Mouse (Mus musculus): ENCODE measurements around the gene Cacna2d2. TPM values are rescaled to one million over a fixed set of nuclear protein-coding genes. Genes with fewer than 3 reads are reported as not detected.

Cacna2d2 gene
- polyA plus RNA-seq, 1 experiment from 2014 or later = 1.3 TPM

GRCm38 (mm10) chr9:107370106-107370463, 29.3 kb upstream of the Cacna2d2 start:
- Histone ChIP-seq H3K4me2 (no peak overlapping the region), H3K4me3 (ENCODE audit: low read depth, low read length) (no peak overlapping the region), H3K27ac (ENCODE audit: low read depth, low read length) (no peak overlapping the region), H3K9me3 (ENCODE audit: control insufficient read depth, low read length) (no peaks in the 10 kb centered on the region), H3K9ac (ENCODE audit: low read length) (no peak overlapping the region), H3K27me3 (ENCODE audit: control insufficient read depth, insufficient read depth, low read length) (no peaks in the 10 kb centered on the region), H3K36me3 (ENCODE audit: control insufficient read depth, insufficient read depth, low read length) (no peaks in the 10 kb centered on the region), H3K4me1 (ENCODE audit: control insufficient read depth, insufficient read depth, low read length) (peaks cover 3% of the 10 kb centered on the region; the same call in 1 of the 2 replicates)
- 14% methylated on average over 4 of the region's 4 CpGs for WGBS
- ATAC-seq (ENCODE audit: low FRiP score) (peak; percentile 43; the same call in 1 of the 2 replicates), DNase-seq (ENCODE audit: low spot score, missing footprints) (no peak)

- Histone ChIP-seq H3K27ac (ENCODE audit: low read depth, low read length) (no peak overlapping the region), H3K4me2 (no peak overlapping the region), H3K9ac (ENCODE audit: low read length) (no peak overlapping the region), H3K9me3 (ENCODE audit: control insufficient read depth, low read length) (no peaks in the 10 kb centered on the region), H3K27me3 (ENCODE audit: control insufficient read depth, insufficient read depth, low read length) (peaks cover 8% of the 10 kb centered on the region), H3K4me3 (ENCODE audit: low read depth, low read length) (no peak overlapping the region), H3K36me3 (ENCODE audit: control insufficient read depth, insufficient read depth, low read length) (no peaks in the 10 kb centered on the region), H3K4me1 (ENCODE audit: control insufficient read depth, insufficient read depth, low read length) (peaks cover 3% of the 10 kb centered on the region; the same call in 1 of the 2 replicates)
- ATAC-seq (ENCODE audit: low FRiP score) = no peak
- no peak for DNase-seq (ENCODE audit: low spot score, missing footprints)
- WGBS = 64% methylated on average over 4 of the region's 4 CpGs
These were observed 27.0 kb upstream of the Cacna2d2 start for GRCm38 (mm10) chr9:107372441-107372840.

DNA sequence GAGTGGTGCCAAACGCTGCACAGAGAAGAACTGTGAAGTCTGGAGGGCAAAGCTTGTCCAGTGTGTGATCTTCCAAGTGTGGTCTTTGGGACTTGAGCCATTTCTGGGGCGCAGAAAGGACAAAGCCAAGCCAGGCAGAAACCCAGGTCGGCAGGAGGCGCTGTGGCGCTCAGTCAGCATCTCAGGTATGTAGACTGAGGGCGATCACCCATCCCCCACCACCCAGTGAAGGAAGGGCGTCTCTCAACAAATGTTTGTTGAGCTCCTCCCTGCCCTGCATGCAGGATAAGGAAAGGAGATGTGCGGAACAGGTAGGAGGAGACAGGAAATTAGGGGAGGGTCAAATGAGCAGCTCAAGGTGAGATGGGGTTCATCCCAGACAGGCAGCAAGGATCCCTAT, 24.8 kb upstream of the Cacna2d2 start:
- H3K4me3 ChIP-seq (ENCODE audit: low read depth, low read length) = no peak overlapping the region
- no peak for ATAC-seq (ENCODE audit: low FRiP score)
- H3K9me3 ChIP-seq (ENCODE audit: control insufficient read depth, low read length) = no peaks in the 10 kb centered on the region
- peaks cover 9% of the 10 kb centered on the region for H3K4me1 ChIP-seq (ENCODE audit: control insufficient read depth, insufficient read depth, low read length)
- H3K4me2 ChIP-seq = no peak overlapping the region
- H3K36me3 ChIP-seq (ENCODE audit: control insufficient read depth, insufficient read depth, low read length) = no peaks in the 10 kb centered on the region
- H3K27ac ChIP-seq (ENCODE audit: low read depth, low read length) = no peak overlapping the region
- H3K9ac ChIP-seq (ENCODE audit: low read length) = no peak overlapping the region
- DNase-seq (ENCODE audit: low spot score, missing footprints) = no peak
- 6% methylated on average over 8 of the region's 8 CpGs for WGBS
- H3K27me3 ChIP-seq (ENCODE audit: control insufficient read depth, insufficient read depth, low read length) = peaks cover 23% of the 10 kb centered on the region

DNA sequence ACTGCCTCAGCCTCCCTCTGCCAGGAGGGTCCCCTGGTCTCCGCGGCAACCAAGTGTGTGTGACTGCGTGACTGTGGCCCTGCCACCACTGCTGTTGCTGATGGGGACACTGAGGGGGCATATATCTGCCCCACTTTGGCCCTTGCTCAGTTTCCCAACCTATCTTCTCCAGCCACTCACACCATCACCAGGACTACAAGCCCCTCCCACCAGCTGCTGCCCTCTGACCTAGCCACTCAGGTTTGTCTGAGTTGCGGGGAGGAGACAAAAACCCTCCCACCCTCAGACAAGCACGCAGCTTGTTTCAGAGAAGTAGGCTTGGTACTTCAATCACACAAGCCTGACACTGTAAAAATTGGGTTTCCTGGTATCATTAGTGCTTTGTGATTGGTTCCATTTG, 24.0 kb upstream of the Cacna2d2 start:
- Histone ChIP-seq H3K4me2 (no peak overlapping the region), H3K4me1 (ENCODE audit: control insufficient read depth, insufficient read depth, low read length) (peaks cover 9% of the 10 kb centered on the region), H3K4me3 (ENCODE audit: low read depth, low read length) (no peak overlapping the region), H3K27me3 (ENCODE audit: control insufficient read depth, insufficient read depth, low read length) (peaks cover 28% of the 10 kb centered on the region), H3K27ac (ENCODE audit: low read depth, low read length) (no peak overlapping the region), H3K36me3 (ENCODE audit: control insufficient read depth, insufficient read depth, low read length) (no peaks in the 10 kb centered on the region), H3K9me3 (ENCODE audit: control insufficient read depth, low read length) (no peaks in the 10 kb centered on the region), H3K9ac (ENCODE audit: low read length) (no peak overlapping the region)
- DNase-seq (ENCODE audit: low spot score, missing footprints) (no peak), ATAC-seq (ENCODE audit: low FRiP score) (no peak; the same call in 1 of the 2 replicates)
- 20% methylated on average over 5 of the region's 5 CpGs for WGBS

DNA sequence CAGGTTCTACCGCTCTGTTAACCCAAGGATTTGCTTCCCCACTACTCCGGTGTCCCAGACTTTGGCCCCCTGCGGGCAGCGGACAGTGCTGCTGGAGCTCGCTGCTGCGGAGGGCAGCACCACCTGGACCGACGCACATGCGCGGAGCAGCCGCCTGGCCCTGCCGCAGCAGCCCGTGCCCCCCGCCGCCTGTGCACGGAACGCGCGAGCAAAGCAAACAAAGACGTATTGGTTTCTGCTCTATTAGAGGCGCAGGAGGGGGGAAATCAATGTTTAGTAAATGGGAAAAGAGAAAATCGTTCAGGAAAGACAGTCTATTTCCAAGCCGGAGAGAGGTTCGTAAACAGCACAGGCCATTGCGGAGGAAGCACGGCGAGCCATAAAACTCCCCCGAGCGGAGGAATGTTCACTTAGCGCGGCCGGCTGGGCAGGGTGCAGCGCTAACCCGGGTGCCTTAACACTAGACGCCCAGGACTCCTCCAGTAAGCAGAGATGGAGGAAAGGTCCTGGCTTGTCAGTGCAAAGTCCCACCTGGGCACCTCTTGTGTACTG, 21.4 kb upstream of the Cacna2d2 start:
- no peaks in the 10 kb centered on the region for H3K9me3 ChIP-seq (ENCODE audit: control insufficient read depth, low read length)
- no peaks in the 10 kb centered on the region for H3K36me3 ChIP-seq (ENCODE audit: control insufficient read depth, insufficient read depth, low read length)
- under 1% methylated on average over 35 of the region's 35 CpGs for WGBS
- peaks cover 9% of the 10 kb centered on the region for H3K4me1 ChIP-seq (ENCODE audit: control insufficient read depth, insufficient read depth, low read length)
- H3K4me2 ChIP-seq = peak overlapping the region; percentile 77
- H3K4me3 ChIP-seq (ENCODE audit: low read depth, low read length) = peak overlapping the region; percentile 39
- DNase-seq (ENCODE audit: low spot score, missing footprints) (peak; percentile 96), ATAC-seq (ENCODE audit: low FRiP score) (peak; percentile 75)
- no peak overlapping the region; the same call in 1 of the 2 replicates for H3K27ac ChIP-seq (ENCODE audit: low read depth, low read length)
- peak overlapping the region; percentile 64 for H3K9ac ChIP-seq (ENCODE audit: low read length)
- H3K27me3 ChIP-seq (ENCODE audit: control insufficient read depth, insufficient read depth, low read length) = peaks cover 50% of the 10 kb centered on the region

DNA sequence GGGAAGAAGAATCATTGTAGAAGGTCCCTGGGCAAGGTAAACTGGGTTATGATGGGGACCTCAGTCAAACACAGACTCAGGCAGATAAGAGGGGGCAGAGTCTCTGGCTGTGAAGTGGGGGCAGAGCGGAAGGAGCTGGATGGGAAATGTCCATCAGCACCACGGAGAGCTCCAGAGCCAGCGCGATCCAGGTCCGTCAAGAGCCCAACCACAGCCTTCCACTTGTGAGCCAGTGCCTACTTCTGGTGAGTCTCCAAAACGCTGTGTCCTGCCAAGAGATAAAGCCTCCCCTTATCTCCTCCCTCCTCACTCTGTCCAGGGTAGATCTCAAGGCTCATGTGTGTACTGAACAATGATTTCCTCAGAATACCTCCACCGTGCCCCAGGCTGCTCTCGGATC, 17.7 kb upstream of the Cacna2d2 start:
- DNase-seq (ENCODE audit: low spot score, missing footprints) (peak; percentile 90), ATAC-seq (ENCODE audit: low FRiP score) (no peak)
- Histone ChIP-seq H3K4me3 (ENCODE audit: low read depth, low read length) (no peak overlapping the region), H3K9ac (ENCODE audit: low read length) (no peak overlapping the region), H3K27me3 (ENCODE audit: control insufficient read depth, insufficient read depth, low read length) (peaks cover 52% of the 10 kb centered on the region), H3K4me1 (ENCODE audit: control insufficient read depth, insufficient read depth, low read length) (peaks cover 6% of the 10 kb centered on the region), H3K4me2 (no peak overlapping the region), H3K9me3 (ENCODE audit: control insufficient read depth, low read length) (no peaks in the 10 kb centered on the region), H3K36me3 (ENCODE audit: control insufficient read depth, insufficient read depth, low read length) (no peaks in the 10 kb centered on the region), H3K27ac (ENCODE audit: low read depth, low read length) (no peak overlapping the region)
- 7% methylated on average over 8 of the region's 8 CpGs for WGBS

- DNase-seq (ENCODE audit: low spot score, missing footprints) (no peak), ATAC-seq (ENCODE audit: low FRiP score) (no peak)
- no peaks in the 10 kb centered on the region for H3K36me3 ChIP-seq (ENCODE audit: control insufficient read depth, insufficient read depth, low read length)
- H3K4me2 ChIP-seq = no peak overlapping the region
- H3K4me3 ChIP-seq (ENCODE audit: low read depth, low read length) = no peak overlapping the region
- no peaks in the 10 kb centered on the region for H3K9me3 ChIP-seq (ENCODE audit: control insufficient read depth, low read length)
- no peak overlapping the region for H3K27ac ChIP-seq (ENCODE audit: low read depth, low read length)
- H3K4me1 ChIP-seq (ENCODE audit: control insufficient read depth, insufficient read depth, low read length) = no peaks in the 10 kb centered on the region
- H3K27me3 ChIP-seq (ENCODE audit: control insufficient read depth, insufficient read depth, low read length) = peaks cover 35% of the 10 kb centered on the region
- H3K9ac ChIP-seq (ENCODE audit: low read length) = no peak overlapping the region
- WGBS = 20% methylated on average over 3 of the region's 3 CpGs
These were observed 15.0 kb upstream of the Cacna2d2 start for GRCm38 (mm10) chr9:107384396-107384795.

DNA sequence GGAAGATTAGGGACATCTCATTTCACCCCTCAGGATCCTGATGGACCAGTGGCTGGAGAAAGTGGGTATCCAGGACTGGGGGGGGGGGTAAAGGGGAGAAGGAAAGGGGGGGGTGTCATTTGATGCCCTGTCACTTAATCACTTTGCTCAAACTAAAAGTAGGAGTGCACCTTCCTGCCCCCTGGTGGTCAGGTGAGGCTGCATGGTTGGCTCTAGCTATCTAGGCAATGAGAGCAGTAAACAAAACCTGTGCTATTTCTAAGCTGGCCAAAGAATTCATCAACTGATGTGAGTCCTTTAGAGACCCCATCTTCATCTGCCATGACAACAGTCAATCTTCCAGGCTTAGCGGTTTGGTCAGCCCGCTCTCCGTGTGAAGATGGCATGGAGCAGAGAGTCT, 12.7 kb upstream of the Cacna2d2 start:
- Histone ChIP-seq H3K4me2 (no peak overlapping the region), H3K9me3 (ENCODE audit: control insufficient read depth, low read length) (no peaks in the 10 kb centered on the region), H3K4me1 (ENCODE audit: control insufficient read depth, insufficient read depth, low read length) (no peaks in the 10 kb centered on the region), H3K36me3 (ENCODE audit: control insufficient read depth, insufficient read depth, low read length) (no peaks in the 10 kb centered on the region), H3K9ac (ENCODE audit: low read length) (no peak overlapping the region), H3K27ac (ENCODE audit: low read depth, low read length) (no peak overlapping the region), H3K27me3 (ENCODE audit: control insufficient read depth, insufficient read depth, low read length) (peaks cover 17% of the 10 kb centered on the region), H3K4me3 (ENCODE audit: low read depth, low read length) (no peak overlapping the region)
- 56% methylated on average over 3 of the region's 3 CpGs for WGBS
- ATAC-seq (ENCODE audit: low FRiP score) (no peak), DNase-seq (ENCODE audit: low spot score, missing footprints) (no peak)

GRCm38 (mm10) chr9:107387708-107388107, 11.7 kb upstream of the Cacna2d2 start:
- no peaks in the 10 kb centered on the region for H3K9me3 ChIP-seq (ENCODE audit: control insufficient read depth, low read length)
- no peak overlapping the region for H3K4me2 ChIP-seq
- 85% methylated on average over 3 of the region's 3 CpGs for WGBS
- H3K4me3 ChIP-seq (ENCODE audit: low read depth, low read length) = no peak overlapping the region
- no peaks in the 10 kb centered on the region for H3K36me3 ChIP-seq (ENCODE audit: control insufficient read depth, insufficient read depth, low read length)
- H3K27ac ChIP-seq (ENCODE audit: low read depth, low read length) = no peak overlapping the region
- no peak for ATAC-seq (ENCODE audit: low FRiP score)
- no peak overlapping the region for H3K9ac ChIP-seq (ENCODE audit: low read length)
- peaks cover 8% of the 10 kb centered on the region for H3K27me3 ChIP-seq (ENCODE audit: control insufficient read depth, insufficient read depth, low read length)
- no peak for DNase-seq (ENCODE audit: low spot score, missing footprints)
- no peaks in the 10 kb centered on the region for H3K4me1 ChIP-seq (ENCODE audit: control insufficient read depth, insufficient read depth, low read length)

Data from midbrain, embryonic 11.5 days (tissue).